In genomic region chr14:19900492-19900891, GRCm38 (mm10) we compare ENCODE assay signal across 28 mouse cellular contexts.
DNase-seq lines count a peak whose midpoint lies in the region; ATAC-seq lines count a peak whose summit lies in the region.
"Had no signal": no experiment of that assay in that cellular context is flagged by ENCODE, and none has a peak within 500 bp of the region (broad histone marks: within the 10 kb centered on the region; RNA-seq: fewer than 3 reads in every experiment).

No protein-coding gene starts in this region.

- peaks cover 21% of the 10 kb centered on the region for H3K4me1 ChIP-seq in forebrain, embryonic 10.5 days
- H3K4me1 ChIP-seq in forebrain, embryonic 15.5 days = peaks cover 18% of the 10 kb centered on the region
- H3K4me1 ChIP-seq in hindbrain, embryonic 14.5 days (replicated peaks; ENCODE audit: control insufficient read depth, insufficient read depth, low read length) = peaks cover 17% of the 10 kb centered on the region
- no peaks in the 10 kb centered on the region for H3K4me1 ChIP-seq in hindbrain, embryonic 11.5 days (replicated peaks; ENCODE audit: control insufficient read depth, insufficient read depth, low read length)
- peaks cover 24% of the 10 kb centered on the region for H3K4me1 ChIP-seq in neural tube, embryonic 13.5 days (replicated peaks)

- no peaks in the 10 kb centered on the region for H3K9me3 ChIP-seq in forebrain, embryonic 10.5 days
- H3K9me3 ChIP-seq in forebrain, embryonic 15.5 days = no peaks in the 10 kb centered on the region
- no peaks in the 10 kb centered on the region for H3K9me3 ChIP-seq in hindbrain, embryonic 14.5 days (ENCODE audit: control insufficient read depth, low read length)
- no peaks in the 10 kb centered on the region for H3K9me3 ChIP-seq in hindbrain, embryonic 11.5 days (ENCODE audit: control insufficient read depth, low read length)
- H3K9me3 ChIP-seq in neural tube, embryonic 13.5 days = no peaks in the 10 kb centered on the region
- H3K9me3 ChIP-seq: embryonic facial prominence, embryonic 12.5 days; G1E had no signal

- DNase-seq in forebrain, embryonic 10.5 days (ENCODE audit: extremely low spot score, low spot score) = peak; percentile 14
- DNase-seq in hindbrain, embryonic 14.5 days (ENCODE audit: low spot score) = no peak
- DNase-seq in hindbrain, embryonic 11.5 days (ENCODE audit: low spot score) = no peak
- DNase-seq in neural tube, embryonic 10.5 days (ENCODE audit: extremely low spot score, low spot score) = no peak
- no peak for DNase-seq in gastrocnemius, adult 18-20 months (ENCODE audit: low spot score)
- no peak for DNase-seq in spleen, postnatal 10 days (ENCODE audit: low spot score in 2 of 2)
- DNase-seq: adrenal gland, postnatal 10 days; cerebellum, adult 11 months; cerebellum, adult 9-11 months; embryo, embryonic 11 days; gastrocnemius, postnatal 10 days; heart, postnatal 14 days; kidney, adult 9 months; kidney, postnatal 25 days; liver; lung, adult 2 months; lung, postnatal 10 days; right cerebral cortex, postnatal 4 days; thymus, adult 2 months; thymus, postnatal 36 days had no signal

- 91% methylated on average over 4 of the region's 4 CpGs for WGBS in forebrain, embryonic 10.5 days
- 46% methylated on average over 4 of the region's 4 CpGs for WGBS in forebrain, embryonic 15.5 days
- 57% methylated on average over 4 of the region's 4 CpGs for WGBS in hindbrain, embryonic 14.5 days
- WGBS in hindbrain, embryonic 11.5 days = 76% methylated on average over 4 of the region's 4 CpGs
- WGBS in neural tube, embryonic 13.5 days = 59% methylated on average over 4 of the region's 4 CpGs

- H3K36me3 ChIP-seq in forebrain, embryonic 10.5 days (replicated peaks) = peaks cover 6% of the 10 kb centered on the region; the same call in 1 of the 2 replicates
- no peaks in the 10 kb centered on the region for H3K36me3 ChIP-seq in forebrain, embryonic 15.5 days
- H3K36me3 ChIP-seq in hindbrain, embryonic 14.5 days (replicated peaks; ENCODE audit: control insufficient read depth, insufficient read depth) = no peaks in the 10 kb centered on the region; the same call in 1 of the 2 replicates
- no peaks in the 10 kb centered on the region for H3K36me3 ChIP-seq in hindbrain, embryonic 11.5 days (ENCODE audit: control insufficient read depth, insufficient read depth, low read length)
- no peaks in the 10 kb centered on the region for H3K36me3 ChIP-seq in neural tube, embryonic 13.5 days
- H3K36me3 ChIP-seq: embryonic facial prominence, embryonic 12.5 days had no signal

- H3K27me3 ChIP-seq in forebrain, embryonic 10.5 days (ENCODE audit: poor library complexity, severe bottlenecking) = no peaks in the 10 kb centered on the region
- H3K27me3 ChIP-seq in forebrain, embryonic 15.5 days = no peaks in the 10 kb centered on the region
- no peaks in the 10 kb centered on the region for H3K27me3 ChIP-seq in hindbrain, embryonic 14.5 days (ENCODE audit: control insufficient read depth, insufficient read depth, low read length)
- no peaks in the 10 kb centered on the region for H3K27me3 ChIP-seq in hindbrain, embryonic 11.5 days (ENCODE audit: control insufficient read depth, insufficient read depth, low read length)
- no peaks in the 10 kb centered on the region for H3K27me3 ChIP-seq in neural tube, embryonic 13.5 days
- H3K27me3 ChIP-seq: embryonic facial prominence, embryonic 12.5 days had no signal

- no peak for ATAC-seq in forebrain, embryonic 15.5 days (replicated peaks)
- 0 out of 2 replicates have a peak, but pooled peaks have one; percentile 48 for ATAC-seq in hindbrain, embryonic 14.5 days (ENCODE audit: low FRiP score)
- no peak for ATAC-seq in hindbrain, embryonic 11.5 days (ENCODE audit: low FRiP score)
- 0 out of 2 replicates have a peak, but pooled peaks have one; percentile 52 for ATAC-seq in neural tube, embryonic 13.5 days (ENCODE audit: low read depth)
- ATAC-seq: intestine, postnatal 0 days; Patski had no signal

- no peak overlapping the region for H3K27ac ChIP-seq in forebrain, embryonic 10.5 days
- H3K27ac ChIP-seq in forebrain, embryonic 15.5 days (replicated peaks) = no peak overlapping the region
- peak overlapping the region; percentile 15; the same call in 1 of the 2 replicates for H3K27ac ChIP-seq in hindbrain, embryonic 14.5 days
- H3K27ac ChIP-seq in hindbrain, embryonic 11.5 days (ENCODE audit: low read depth, low read length) = no peak overlapping the region
- H3K27ac ChIP-seq in neural tube, embryonic 13.5 days (replicated peaks) = 0 out of 2 replicates have a peak overlapping the region, but pooled peaks have one; percentile 15
- H3K27ac ChIP-seq: embryonic facial prominence, embryonic 12.5 days; liver, embryonic 14.5 days; macrophage had no signal

- no peak overlapping the region for H3K4me2 ChIP-seq in forebrain, embryonic 15.5 days (replicated peaks)
- no peak overlapping the region for H3K4me2 ChIP-seq in hindbrain, embryonic 14.5 days (replicated peaks)
- H3K4me2 ChIP-seq in hindbrain, embryonic 11.5 days (replicated peaks; ENCODE audit: low read depth, low read length) = no peak overlapping the region
- H3K4me2 ChIP-seq in neural tube, embryonic 13.5 days = no peak overlapping the region
- H3K4me2 ChIP-seq: embryonic facial prominence, embryonic 12.5 days had no signal

- no peak overlapping the region for H3K9ac ChIP-seq in forebrain, embryonic 15.5 days (replicated peaks)
- no peak overlapping the region for H3K9ac ChIP-seq in hindbrain, embryonic 14.5 days
- H3K9ac ChIP-seq in hindbrain, embryonic 11.5 days (ENCODE audit: low read depth, low read length) = no peak overlapping the region
- no peak overlapping the region for H3K9ac ChIP-seq in neural tube, embryonic 13.5 days
- H3K9ac ChIP-seq: embryonic facial prominence, embryonic 12.5 days; liver, embryonic 14.5 days had no signal

- H3K4me3 ChIP-seq in forebrain, embryonic 10.5 days = no peak overlapping the region
- H3K4me3 ChIP-seq in forebrain, embryonic 15.5 days = no peak overlapping the region
- no peak overlapping the region for H3K4me3 ChIP-seq in hindbrain, embryonic 14.5 days (replicated peaks; ENCODE audit: low read length)
- no peak overlapping the region for H3K4me3 ChIP-seq in hindbrain, embryonic 11.5 days (ENCODE audit: low read depth, low read length)
- no peak overlapping the region for H3K4me3 ChIP-seq in neural tube, embryonic 13.5 days
- H3K4me3 ChIP-seq: embryonic facial prominence, embryonic 12.5 days had no signal

Comparison
In these comparisons a context has a peak if more than half of its experiments do, and no peak if none do; other contexts are left out.
1. H3K27ac ChIP-seq: peak in hindbrain, embryonic 14.5 days (single experiment) and neural tube, embryonic 13.5 days (single experiment); none in forebrain, embryonic 10.5 days (single experiment), forebrain, embryonic 15.5 days (single experiment) and hindbrain, embryonic 11.5 days (single experiment).
2. ATAC-seq: peak in hindbrain, embryonic 14.5 days (single experiment) and neural tube, embryonic 13.5 days (single experiment); none in forebrain, embryonic 15.5 days (single experiment) and hindbrain, embryonic 11.5 days (single experiment).